Mouse (Mus musculus): ENCODE data around the gene Ms4a6b.

- no peak for TF ChIP-seq CTCF (IDR thresholded peaks at IDR 0.05; ENCODE audit: control insufficient read depth, insufficient read depth, low read length)
- no peak for TF ChIP-seq POLR2A (IDR thresholded peaks at IDR 0.05; ENCODE audit: borderline replicate concordance, control insufficient read depth, low read depth, low read length)
These were observed at the start of gene Ms4a6b for GRCm38 (mm10) chr19:11516246-11516645.
